Mouse (Mus musculus) CH12.LX (cell line): ENCODE results near the gene Scamp1. TPM values are rescaled to one million over a fixed set of nuclear protein-coding genes. Genes with fewer than 3 reads are reported as not detected.

Experiments used
- DNase-seq: peaks from one replicate; pipeline ENCODE4 v3.0.0-alpha.2; 2013; ENCODE audit errors: extremely low read depth
- H3K27ac ChIP-seq: 2 replicates; pipeline ENCODE4 v1.5.1; 2012; ENCODE audit warnings: low read depth, mild to moderate bottlenecking, control low read depth, moderate library complexity; ENCODE audit not compliant: insufficient read depth
- H3K27me3 ChIP-seq: replicated peaks from 2 replicates; pipeline ENCODE3; 2012; ENCODE audit warnings: inconsistent platforms
- H3K36me3 ChIP-seq, 2 experiments: replicated peaks in 1 of 2; 2 replicates each; pipeline versions ENCODE3 to v1.6.1; 2012; ENCODE audit warnings: inconsistent platforms in 1 of 2, low read length in 1 of 2, mild to moderate bottlenecking in 1 of 2, mixed read lengths in 1 of 2, moderate library complexity in 1 of 2; ENCODE audit not compliant: control insufficient read depth in 1 of 2, insufficient read depth in 1 of 2
- H3K4me1 ChIP-seq, 2 experiments: 2 replicates each; pipeline ENCODE4 v1.6.1; 2012; ENCODE audit warnings: inconsistent platforms in 1 of 2, moderate library complexity in 1 of 2; ENCODE audit not compliant: insufficient read depth in 2 of 2, control insufficient read depth in 1 of 2
- H3K4me2 ChIP-seq: 2 replicates; pipeline ENCODE4 v1.6.1; 2012; ENCODE audit warnings: low read depth, mild to moderate bottlenecking, control low read depth; ENCODE audit not compliant: poor library complexity, insufficient read depth, severe bottlenecking
- H3K4me3 ChIP-seq, 3 experiments: fragments of 150-350 bp in 1 of 3; sonication (generic) in 1 of 3; replicated peaks in 1 of 3; 2 replicates each; pipeline versions ENCODE3 to v1.5.1; 2011 to 2012; ENCODE audit warnings: low read depth in 2 of 3, low read length in 2 of 3, mild to moderate bottlenecking in 2 of 3, moderate library complexity in 2 of 3, control low read depth in 1 of 3, improper control_type of control experiment in 1 of 3, inconsistent platforms in 1 of 3, mixed read lengths in 1 of 3; ENCODE audit not compliant: poor library complexity in 1 of 3
- H3K79me2 ChIP-seq: replicated peaks from 2 replicates; pipeline ENCODE4 v1.6.1; 2012; ENCODE audit warnings: mild to moderate bottlenecking, moderate library complexity; ENCODE audit not compliant: control insufficient read depth, poor library complexity, insufficient read depth, severe bottlenecking; ENCODE audit errors: extremely low read depth
- H3K9ac ChIP-seq: 2 replicates; pipeline ENCODE4 v1.6.1; 2012; ENCODE audit warnings: low read depth, mild to moderate bottlenecking, control low read depth, moderate library complexity; ENCODE audit not compliant: insufficient read depth
- H3K9me3 ChIP-seq: replicated peaks from 2 replicates; pipeline ENCODE3; 2012; ENCODE audit warnings: low read length, inconsistent platforms, mixed read lengths
- BHLHE40 ChIP-seq: IDR thresholded peaks from 2 replicates; pipeline ENCODE4 v1.6.1; 2011; ENCODE audit warnings: mild to moderate bottlenecking, low read depth, low read length, improper control_type of control experiment
- CHD1 ChIP-seq: IDR thresholded peaks from 2 replicates; pipeline ENCODE4 v1.6.1; 2012; ENCODE audit warnings: low read depth, low read length, improper control_type of control experiment, inconsistent platforms
- CHD2 ChIP-seq: IDR thresholded peaks from 2 replicates; pipeline ENCODE4 v1.6.1; 2011; ENCODE audit warnings: low read length, improper control_type of control experiment
- CTCF ChIP-seq, 2 experiments: IDR thresholded peaks in 1 of 2; conservative IDR thresholded peaks in 1 of 2; 2 replicates each; pipeline ENCODE4 v1.5.1; 2011 to 2012; ENCODE audit warnings: low read depth in 2 of 2, low read length in 2 of 2, improper control_type of control experiment in 1 of 2, inconsistent platforms in 1 of 2, mild to moderate bottlenecking in 1 of 2, moderate library complexity in 1 of 2
- GABPA ChIP-seq: IDR thresholded peaks from 2 replicates; pipeline ENCODE4 v1.6.1; 2012; ENCODE audit warnings: low read depth, low read length, improper control_type of control experiment, inconsistent platforms; ENCODE audit not compliant: insufficient replicate concordance
- HCFC1 ChIP-seq: IDR thresholded peaks from 2 replicates; pipeline ENCODE4 v1.6.1; 2012; ENCODE audit warnings: low read depth, mild to moderate bottlenecking, inconsistent platforms, low read length, improper control_type of control experiment
- IRF4 ChIP-seq: IDR thresholded peaks from 2 replicates; pipeline ENCODE4 v1.6.1; 2014; ENCODE audit warnings: low read depth, mild to moderate bottlenecking, inconsistent platforms, low read length, improper control_type of control experiment
- JUN ChIP-seq: IDR thresholded peaks from 2 replicates; pipeline ENCODE4 v1.6.1; 2011; ENCODE audit warnings: low read depth, mild to moderate bottlenecking, low read length, improper control_type of control experiment, moderate library complexity; ENCODE audit not compliant: insufficient read depth
- JUND ChIP-seq: conservative IDR thresholded peaks from 2 replicates; pipeline ENCODE4 v1.6.1; 2011; ENCODE audit warnings: low read depth, low read length, improper control_type of control experiment
- KAT2A ChIP-seq: IDR thresholded peaks from 2 replicates; pipeline ENCODE4 v1.6.1; 2012; ENCODE audit warnings: low read length, improper control_type of control experiment, inconsistent platforms; ENCODE audit not compliant: insufficient replicate concordance
- MAFK ChIP-seq: IDR thresholded peaks from 2 replicates; pipeline ENCODE4 v1.6.1; 2011; ENCODE audit warnings: low read length, improper control_type of control experiment; ENCODE audit not compliant: insufficient replicate concordance
- MXI1 ChIP-seq: IDR thresholded peaks from 2 replicates; pipeline ENCODE4 v1.6.1; 2011; ENCODE audit warnings: mild to moderate bottlenecking, low read depth, low read length, improper control_type of control experiment
- MYC ChIP-seq: IDR thresholded peaks from 2 replicates; pipeline ENCODE4 v1.6.1; 2011; ENCODE audit warnings: low read depth, mild to moderate bottlenecking, improper control_type of control experiment, low read length
- RAD21 ChIP-seq: IDR thresholded peaks from 2 replicates; pipeline ENCODE4 v1.6.1; 2011; ENCODE audit warnings: low read depth, mild to moderate bottlenecking, low read length, improper control_type of control experiment, moderate library complexity
- SIN3A ChIP-seq: IDR thresholded peaks from 2 replicates; pipeline ENCODE4 v1.6.1; 2012; ENCODE audit warnings: low read length, improper control_type of control experiment, inconsistent platforms
- TBP ChIP-seq: conservative IDR thresholded peaks from 2 replicates; pipeline ENCODE4 v1.6.1; 2011; ENCODE audit warnings: low read depth, low read length, improper control_type of control experiment
- TCF12 ChIP-seq: IDR thresholded peaks from 2 replicates; pipeline ENCODE4 v1.6.1; 2014; ENCODE audit warnings: low read depth, mild to moderate bottlenecking, inconsistent platforms, low read length, improper control_type of control experiment
- UBTF ChIP-seq: IDR thresholded peaks from 2 replicates; pipeline ENCODE4 v1.6.1; 2012; ENCODE audit warnings: low read depth, mild to moderate bottlenecking, inconsistent platforms, low read length, improper control_type of control experiment, moderate library complexity
- ZMIZ1 ChIP-seq: IDR thresholded peaks from 2 replicates; pipeline ENCODE4 v1.6.1; 2012; ENCODE audit warnings: low read depth, mild to moderate bottlenecking, inconsistent platforms, low read length, improper control_type of control experiment
- ZNF384 ChIP-seq: IDR thresholded peaks from 2 replicates; pipeline ENCODE4 v1.6.1; 2012; ENCODE audit warnings: low read depth, low read length, improper control_type of control experiment, inconsistent platforms
- dilution Hi-C: fragments of 300-500 bp; cut with MboI; formaldehyde crosslinking; loops from 2 replicates; pipeline ENCODE4 v1.14.3; 2020; ENCODE audit warnings: low sequenced_read_pairs; ENCODE audit not compliant: extremely low pct_unique_long_range_greater_than_20kb, extremely low pct_ligation_motif_present
- in situ Hi-C: fragments of 300-500 bp; cut with MboI; formaldehyde crosslinking; loops from 3 replicates; pipeline ENCODE4 v1.14.3; 2019; ENCODE audit warnings: low sequenced_read_pairs, low pct_ligation_motif_present, low pct_unique_long_range_greater_than_20kb, mixed read lengths
- polyA plus RNA-seq: library from polyadenylated mRNA; unstranded; fragments of >175 nt; gene quantifications from 2 replicates; pipeline ENCODE4 v1.2.1, GENCODE M21; 2012; ENCODE audit warnings: low read depth; ENCODE audit not compliant: insufficient read length
- total RNA-seq, 2 experiments: library from RNA; depleted of rRNA; stranded (reverse); fragments of 300-350 nt in 1 of 2; fragments of >200 nt in 1 of 2; gene quantifications; 2 replicates each; pipeline ENCODE4 v1.2.3; 2012 to 2014

The Scamp1 gene
- total and polyA plus RNA-seq, 3 experiments, result not detected

- H3K27me3 ChIP-seq, result no peaks in the 10 kb centered on the region
- H3K36me3 ChIP-seq, result no peaks in the 10 kb centered on the region
- H3K4me1 ChIP-seq, result 0 out of 4 replicates have a peak, but pooled peaks cover 0 to 5% of the 10 kb centered on the region in 2 experiments
- TF ChIP-seq TCF12 (no peak), HCFC1 (no peak), MXI1 (no peak), JUND (no peak), CHD2 (no peak), TBP (no peak), CHD1 (no peak), MAFK (no peak), UBTF (no peak), CTCF (conservative IDR thresholded peaks at IDR 0.05 in 1 of 2, IDR thresholded peaks at IDR 0.05 in 1 of 2; ENCODE audit: low read depth in 2 of 2, low read length in 2 of 2) (no peak), ZMIZ1 (no peak), GABPA (no peak)
- no peak overlapping the region for H3K4me3 ChIP-seq
- H3K79me2 ChIP-seq, result no peaks in the 10 kb centered on the region
- H3K9me3 ChIP-seq, result no peaks in the 10 kb centered on the region
- dilution Hi-C loops, result no loop called here
- H3K4me2 ChIP-seq, result no peak overlapping the region
- in situ Hi-C loops, result no loop called here
- H3K27ac ChIP-seq, result no peak overlapping the region
- DNase-seq, result no peak
- H3K9ac ChIP-seq, result no peak overlapping the region
Measured at GRCm38 (mm10) chr13:94188200-94189086, 97.2 kb downstream of the Scamp1 start.

- H3K27ac ChIP-seq, result no peak overlapping the region
- no peak overlapping the region for H3K4me2 ChIP-seq
- H3K79me2 ChIP-seq, result no peaks in the 10 kb centered on the region
- no peaks in the 10 kb centered on the region for H3K36me3 ChIP-seq
- H3K4me1 ChIP-seq, result 0 out of 4 replicates have a peak, but pooled peaks cover 0 to 5% of the 10 kb centered on the region in 2 experiments
- no peaks in the 10 kb centered on the region for H3K9me3 ChIP-seq
- H3K9ac ChIP-seq, result no peak overlapping the region
- no peak overlapping the region for H3K4me3 ChIP-seq
- TF ChIP-seq TCF12, result no peak
- TF ChIP-seq SIN3A, result no peak
- no peak for TF ChIP-seq RAD21
- no peak for TF ChIP-seq IRF4
- TF ChIP-seq BHLHE40, result no peak
- no peak for TF ChIP-seq MYC
- TF ChIP-seq ZNF384, result no peak
- TF ChIP-seq KAT2A, result no peak
- TF ChIP-seq CHD2, result no peak
- no peak for TF ChIP-seq JUN
- dilution Hi-C loops, result no loop called here
- DNase-seq, result no peak
- no peaks in the 10 kb centered on the region for H3K27me3 ChIP-seq
- in situ Hi-C loops, result no loop called here
Measured at GRCm38 (mm10) chr13:94185631-94186030, 100.0 kb downstream of the Scamp1 start.
